Comparison of ENCODE assay signal across 9 mouse cellular contexts in the genomic region with DNA sequence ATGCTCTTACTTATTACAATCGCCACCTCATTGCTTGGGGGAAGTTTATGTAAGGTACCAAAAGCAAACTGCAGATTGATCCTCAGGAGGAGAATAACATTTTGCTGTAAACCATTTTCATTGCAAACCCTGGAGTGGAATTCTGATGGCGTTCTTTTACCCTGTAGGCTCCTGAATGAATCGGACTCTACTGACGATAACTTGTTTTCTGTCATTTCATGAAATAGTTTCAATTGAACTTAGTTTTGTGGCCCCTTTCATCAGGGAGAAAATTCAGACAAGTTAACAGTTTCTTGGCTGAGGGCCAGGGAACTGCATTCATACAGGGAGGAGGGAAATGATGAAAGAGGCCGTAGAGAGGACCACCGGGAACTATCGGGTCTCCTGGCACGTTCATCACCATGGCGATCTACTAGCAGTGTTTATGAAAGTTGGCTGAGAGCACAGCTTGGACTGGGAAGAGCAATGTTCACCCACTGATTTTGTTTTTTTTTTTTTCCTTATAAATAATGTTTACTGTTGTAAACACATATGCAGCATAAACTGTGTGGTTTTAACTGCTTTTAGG.
DNase-seq lines count a peak whose midpoint lies in the region; ATAC-seq and TF ChIP-seq lines count a peak whose summit lies in the region.
"Had no signal": no experiment of that assay in that cellular context is flagged by ENCODE, and none has a peak within 500 bp of the region (broad histone marks: within the 10 kb centered on the region; RNA-seq: fewer than 3 reads in every experiment).

No protein-coding gene starts in this region.

- H3K27me3 ChIP-seq in heart, embryonic 13.5 days (replicated peaks) = no peaks in the 10 kb centered on the region
- H3K27me3 ChIP-seq in neural tube, embryonic 11.5 days (ENCODE audit: control insufficient read depth, insufficient read depth, low read length) = no peaks in the 10 kb centered on the region
- no peaks in the 10 kb centered on the region for H3K27me3 ChIP-seq in hindbrain, postnatal 0 days (ENCODE audit: insufficient read depth, low read length)
- no peaks in the 10 kb centered on the region for H3K27me3 ChIP-seq in stomach, embryonic 16.5 days (ENCODE audit: control insufficient read depth, insufficient read depth, low read length)

- WGBS in heart, embryonic 13.5 days = 30% methylated on average over 9 of the region's 9 CpGs
- 53% methylated on average over 9 of the region's 9 CpGs for WGBS in neural tube, embryonic 11.5 days
- 17% methylated on average over 9 of the region's 9 CpGs for WGBS in hindbrain, postnatal 0 days
- WGBS in stomach, embryonic 16.5 days = 23% methylated on average over 9 of the region's 9 CpGs

- TF ChIP-seq CTCF in hindbrain, postnatal 0 days (IDR thresholded peaks at IDR 0.05; ENCODE audit: low read depth) = no peak

- no peak overlapping the region for H3K27ac ChIP-seq in heart, embryonic 13.5 days (replicated peaks)
- no peak overlapping the region for H3K27ac ChIP-seq in neural tube, embryonic 11.5 days (ENCODE audit: low read depth, low read length)
- H3K27ac ChIP-seq in hindbrain, postnatal 0 days = no peak overlapping the region
- no peak overlapping the region for H3K27ac ChIP-seq in stomach, embryonic 16.5 days (ENCODE audit: low read length)

- ATAC-seq in heart, embryonic 13.5 days (ENCODE audit: extremely low read depth, insufficient number of reproducible peaks, low FRiP score, low TSS enrichment) = no peak
- no peak for ATAC-seq in neural tube, embryonic 11.5 days (ENCODE audit: insufficient read depth, low FRiP score, low TSS enrichment)
- peak; percentile 92 for ATAC-seq in hindbrain, postnatal 0 days
- ATAC-seq in stomach, embryonic 16.5 days (ENCODE audit: insufficient read depth, low FRiP score) = no peak
- ATAC-seq: CD4-positive, CD25-positive, alpha-beta regulatory T cell, adult 4 months had no signal

- DNase-seq in heart, adult 18-20 months = no peak
- peak; percentile 40 for DNase-seq in neural tube, embryonic 11.5 days (ENCODE audit: low spot score)
- no peak for DNase-seq in neural tube, embryonic 10.5 days (ENCODE audit: extremely low spot score, low spot score)
- peak; percentile 77 for DNase-seq in hindbrain, postnatal 0 days (ENCODE audit: low spot score)
- no peak for DNase-seq in gastrocnemius, postnatal 4 days (ENCODE audit: low spot score in 2 of 2)
- DNase-seq in adrenal gland, adult 8-10 months = no peak

- peaks cover 38% of the 10 kb centered on the region for H3K4me1 ChIP-seq in heart, embryonic 13.5 days
- H3K4me1 ChIP-seq in neural tube, embryonic 11.5 days (ENCODE audit: control insufficient read depth, insufficient read depth, low read length) = no peaks in the 10 kb centered on the region
- no peaks in the 10 kb centered on the region for H3K4me1 ChIP-seq in hindbrain, postnatal 0 days (ENCODE audit: insufficient read depth, low read length)
- no peaks in the 10 kb centered on the region for H3K4me1 ChIP-seq in stomach, embryonic 16.5 days (ENCODE audit: control insufficient read depth, insufficient read depth, low read length)

- H3K4me2 ChIP-seq in heart, embryonic 13.5 days = peak overlapping the region; percentile 20
- no peak overlapping the region for H3K4me2 ChIP-seq in neural tube, embryonic 11.5 days (ENCODE audit: low read depth)
- peak overlapping the region; percentile 30; the same call in 1 of the 2 replicates for H3K4me2 ChIP-seq in hindbrain, postnatal 0 days (ENCODE audit: low read depth, low read length)
- peak overlapping the region; percentile 8; the same call in 1 of the 2 replicates for H3K4me2 ChIP-seq in stomach, embryonic 16.5 days (ENCODE audit: low read depth, low read length)

- 0 out of 2 replicates have a peak, but pooled peaks cover 3% of the 10 kb centered on the region for H3K9me3 ChIP-seq in heart, embryonic 13.5 days
- H3K9me3 ChIP-seq in neural tube, embryonic 11.5 days (ENCODE audit: control insufficient read depth, low read length) = no peaks in the 10 kb centered on the region
- no peaks in the 10 kb centered on the region for H3K9me3 ChIP-seq in hindbrain, postnatal 0 days (ENCODE audit: low read length)
- H3K9me3 ChIP-seq in stomach, embryonic 16.5 days (replicated peaks; ENCODE audit: control insufficient read depth, low read length) = no peaks in the 10 kb centered on the region

- no peak overlapping the region for H3K9ac ChIP-seq in heart, embryonic 13.5 days
- no peak overlapping the region for H3K9ac ChIP-seq in neural tube, embryonic 11.5 days (ENCODE audit: low read length)
- H3K9ac ChIP-seq in hindbrain, postnatal 0 days (replicated peaks; ENCODE audit: low read length) = no peak overlapping the region
- H3K9ac ChIP-seq in stomach, embryonic 16.5 days (ENCODE audit: low read length) = no peak overlapping the region

- no peak overlapping the region for H3K4me3 ChIP-seq in heart, embryonic 13.5 days
- H3K4me3 ChIP-seq in neural tube, embryonic 11.5 days (ENCODE audit: low read depth, low read length) = no peak overlapping the region
- no peak overlapping the region for H3K4me3 ChIP-seq in hindbrain, postnatal 0 days (ENCODE audit: low read length)
- H3K4me3 ChIP-seq in stomach, embryonic 16.5 days (replicated peaks; ENCODE audit: low read length) = no peak overlapping the region

- no peaks in the 10 kb centered on the region for H3K36me3 ChIP-seq in heart, embryonic 13.5 days
- no peaks in the 10 kb centered on the region for H3K36me3 ChIP-seq in neural tube, embryonic 11.5 days (ENCODE audit: control insufficient read depth, insufficient read depth, low read length)
- H3K36me3 ChIP-seq in hindbrain, postnatal 0 days (ENCODE audit: insufficient read depth, low read length) = no peaks in the 10 kb centered on the region
- H3K36me3 ChIP-seq in stomach, embryonic 16.5 days (ENCODE audit: control insufficient read depth, insufficient read depth, low read length) = no peaks in the 10 kb centered on the region

Comparison
In these comparisons a context has a peak if more than half of its experiments do, and no peak if none do; other contexts are left out.
1. DNase-seq: peak in neural tube, embryonic 11.5 days (single experiment) and hindbrain, postnatal 0 days (single experiment); none in heart, adult 18-20 months (0 of 2), neural tube, embryonic 10.5 days (single experiment), gastrocnemius, postnatal 4 days (0 of 2) and adrenal gland, adult 8-10 months (single experiment).